Mouse (Mus musculus) small intestine, adult 2 months (tissue): ENCODE results near the gene Gnb5. TPM values are rescaled to one million over a fixed set of nuclear protein-coding genes. Genes with fewer than 3 reads are reported as not detected.

Experiments
- H3K27ac ChIP-seq: fragments of 200-500 bp; 2 replicates; pipeline ENCODE4 v1.5.1; 2012; ENCODE audit warnings: low read depth, low read length, control low read depth, inconsistent platforms; ENCODE audit not compliant: insufficient read depth
- H3K27me3 ChIP-seq: fragments of 200-500 bp; 2 replicates; pipeline ENCODE4 v1.6.1; 2012; ENCODE audit warnings: mild to moderate bottlenecking, moderate library complexity, low read length, inconsistent platforms; ENCODE audit not compliant: control insufficient read depth, insufficient read depth
- H3K36me3 ChIP-seq: fragments of 200-500 bp; 2 replicates; pipeline ENCODE4 v1.6.1; 2012; ENCODE audit warnings: mild to moderate bottlenecking, low read length, control low read depth, inconsistent platforms; ENCODE audit not compliant: control insufficient read depth, insufficient read depth
- H3K4me1 ChIP-seq: fragments of 200-500 bp; 2 replicates; pipeline ENCODE4 v1.6.1; 2012; ENCODE audit warnings: low read length, inconsistent platforms, mixed read lengths; ENCODE audit not compliant: control insufficient read depth, insufficient read depth, insufficient read length
- H3K4me3 ChIP-seq: fragments of 200-500 bp; 2 replicates; pipeline ENCODE4 v1.5.1; 2012; ENCODE audit warnings: low read depth, mild to moderate bottlenecking, control low read depth, inconsistent platforms, low read length, moderate library complexity
- CTCF ChIP-seq: fragments of 200-500 bp; IDR thresholded peaks from 2 replicates; pipeline ENCODE4 v1.5.1; 2012; ENCODE audit warnings: low read depth, mild to moderate bottlenecking, control low read depth, inconsistent platforms, low read length, moderate library complexity, mixed read lengths; ENCODE audit not compliant: insufficient replicate concordance, insufficient read length; ENCODE audit errors: extremely low read depth
- POLR2A ChIP-seq: fragments of 200-500 bp; IDR thresholded peaks from 2 replicates; pipeline ENCODE4 v1.6.1; 2012; ENCODE audit warnings: low read depth, mild to moderate bottlenecking, control low read depth, inconsistent platforms, low read length, moderate library complexity
- WGBS: fragments of 180-500 bp; shearing (Covaris S2); methylation state at CpG from one replicate; pipeline ENCODE4 v1.1.7; 2018; 5-methylcytosine and 5-hydroxymethylcytosine counted together
- polyA plus RNA-seq: library from polyadenylated mRNA; depleted of rRNA; stranded (reverse); fragments of >200 nt; gene quantifications from 2 replicates; pipeline ENCODE4 v1.2.3, GENCODE M21; 2012

The Gnb5 gene
- polyA plus RNA-seq, 1 experiment = 7.3 TPM

GRCm38 (mm10) chr9:75314517-75315105 is 8.5 kb downstream of the Gnb5 start:
- Histone ChIP-seq H3K27ac (no peak overlapping the region), H3K4me1 (peaks cover 11% of the 10 kb centered on the region), H3K27me3 (no peaks in the 10 kb centered on the region), H3K4me3 (peak overlapping the region; percentile 68), H3K36me3 (no peaks in the 10 kb centered on the region)
- TF ChIP-seq CTCF = no peak
- TF ChIP-seq POLR2A = no peak
- WGBS = 12% methylated on average over 22 of the region's 22 CpGs

GRCm38 (mm10) chr9:75315238-75315637 is 9.2 kb downstream of the Gnb5 start:
- 79% methylated on average over 3 of the region's 3 CpGs for WGBS
- H3K4me3 ChIP-seq = no peak overlapping the region
- TF ChIP-seq POLR2A (no peak), CTCF (no peak)

GRCm38 (mm10) chr9:75316771-75317170 is 10.7 kb downstream of the Gnb5 start:
- H3K36me3 ChIP-seq = no peaks in the 10 kb centered on the region
- 91% methylated on average over 6 of the region's 6 CpGs for WGBS
- H3K27ac ChIP-seq = no peak overlapping the region
- TF ChIP-seq CTCF (no peak), POLR2A (no peak)
- peaks cover 13% of the 10 kb centered on the region for H3K4me1 ChIP-seq
- H3K27me3 ChIP-seq = no peaks in the 10 kb centered on the region
- no peak overlapping the region for H3K4me3 ChIP-seq

More at GRCm38 (mm10) chr9:75315238-75315637, 9.2 kb downstream of the Gnb5 start:
- Histone ChIP-seq H3K36me3 (no peaks in the 10 kb centered on the region), H3K27ac (no peak overlapping the region), H3K27me3 (no peaks in the 10 kb centered on the region), H3K4me1 (peaks cover 11% of the 10 kb centered on the region)

GRCm38 (mm10) chr9:75318196-75318595 is 12.1 kb downstream of the Gnb5 start:
- WGBS = 62% methylated on average over 2 of the region's 2 CpGs
- no peaks in the 10 kb centered on the region for H3K36me3 ChIP-seq
- no peak overlapping the region for H3K27ac ChIP-seq
- no peaks in the 10 kb centered on the region for H3K27me3 ChIP-seq
- H3K4me1 ChIP-seq = peaks cover 16% of the 10 kb centered on the region
- H3K4me3 ChIP-seq = no peak overlapping the region
- TF ChIP-seq CTCF = no peak
- TF ChIP-seq POLR2A = no peak

GRCm38 (mm10) chr9:75319365-75319764 is 13.3 kb downstream of the Gnb5 start:
- H3K4me1 ChIP-seq = peaks cover 12% of the 10 kb centered on the region
- WGBS = 93% methylated on average over 3 of the region's 3 CpGs
- H3K27ac ChIP-seq = no peak overlapping the region
- H3K4me3 ChIP-seq = no peak overlapping the region
- no peaks in the 10 kb centered on the region for H3K36me3 ChIP-seq
- H3K27me3 ChIP-seq = no peaks in the 10 kb centered on the region
- TF ChIP-seq POLR2A = no peak
- TF ChIP-seq CTCF = no peak

- no peak overlapping the region for H3K4me3 ChIP-seq
These were observed 16.2 kb downstream of the Gnb5 start for GRCm38 (mm10) chr9:75322099-75322885.

GRCm38 (mm10) chr9:75328047-75328446 is 22.0 kb downstream of the Gnb5 start:
- H3K27ac ChIP-seq = no peak overlapping the region
- no peaks in the 10 kb centered on the region for H3K4me1 ChIP-seq
- 94% methylated on average over 3 of the region's 3 CpGs for WGBS
- H3K27me3 ChIP-seq = no peaks in the 10 kb centered on the region
- no peaks in the 10 kb centered on the region for H3K36me3 ChIP-seq
- no peak for TF ChIP-seq POLR2A
- no peak for TF ChIP-seq CTCF
- no peak overlapping the region for H3K4me3 ChIP-seq

More at GRCm38 (mm10) chr9:75322099-75322885, 16.2 kb downstream of the Gnb5 start:
- Histone ChIP-seq H3K27me3 (no peaks in the 10 kb centered on the region), H3K36me3 (no peaks in the 10 kb centered on the region), H3K27ac (0 out of 2 replicates have a peak overlapping the region, but pooled peaks have one; percentile 11), H3K4me1 (peaks cover 10% of the 10 kb centered on the region)
- TF ChIP-seq CTCF (peak; percentile 38; the same call in 1 of the 2 replicates), POLR2A (no peak)
- 46% methylated on average over 13 of the region's 13 CpGs for WGBS
